Mouse (Mus musculus): ENCODE results near the gene Gm17521. TPM values are rescaled to one million over a fixed set of nuclear protein-coding genes. Genes with fewer than 3 reads are reported as not detected.
"Not testable (repeated sequence)": the region's sequence is repeated elsewhere in the genome, so short reads cannot be mapped to it uniquely, and the experiment has no call there.

The Gm17521 gene
- total RNA-seq (2015) (not detected in 2 replicates), total RNA-seq (2017) (not detected in 2 replicates)

DNA sequence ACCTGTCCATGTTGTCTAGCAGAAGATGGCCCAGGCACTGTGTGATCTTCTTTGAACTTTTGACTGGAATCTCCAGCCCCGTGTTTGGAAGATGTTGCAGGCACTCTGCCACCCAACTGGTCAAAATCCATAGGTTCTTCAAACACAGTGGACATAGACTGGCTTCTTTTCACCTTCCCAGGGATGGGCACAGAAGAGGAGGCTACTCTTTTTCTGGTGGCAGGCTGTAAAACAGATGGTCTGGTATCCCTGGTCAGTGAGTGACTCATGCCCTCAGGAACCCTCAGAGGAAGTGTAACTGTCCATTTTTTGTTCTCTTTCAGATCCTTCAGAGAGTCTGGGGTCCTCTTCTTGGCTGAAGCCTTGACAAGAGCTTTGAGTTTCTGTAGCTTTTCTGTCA, at the start of gene Gm17521:
Gene Gm17521 (minus strand): TSS at position 101 of the 400 bp plus-strand sequence.
- ATAC-seq (replicated peaks; ENCODE audit: poor library complexity), result not testable (repeated sequence)

DNA sequence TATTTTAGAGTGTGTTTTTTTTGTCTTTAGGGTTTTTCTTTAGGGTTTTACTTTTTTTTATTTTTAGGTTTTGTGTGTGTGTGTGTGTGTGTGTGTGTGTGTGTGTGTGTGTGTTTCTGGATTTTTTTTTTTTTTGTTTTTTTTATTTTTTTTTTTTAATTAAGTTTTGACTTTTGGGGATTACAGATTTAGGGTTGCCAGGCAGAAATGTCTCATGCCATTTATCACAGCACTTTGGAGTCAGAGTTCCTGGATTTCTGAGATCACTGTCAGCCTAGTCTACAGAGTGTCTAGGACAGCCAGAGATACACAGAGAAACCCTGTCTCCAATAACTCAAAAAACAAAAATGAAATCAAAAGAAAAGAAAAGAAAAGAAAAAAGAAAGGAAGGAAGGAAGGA, 14.5 kb upstream of the Gm17521 start:
- no peak for ATAC-seq (replicated peaks; ENCODE audit: poor library complexity)

DNA sequence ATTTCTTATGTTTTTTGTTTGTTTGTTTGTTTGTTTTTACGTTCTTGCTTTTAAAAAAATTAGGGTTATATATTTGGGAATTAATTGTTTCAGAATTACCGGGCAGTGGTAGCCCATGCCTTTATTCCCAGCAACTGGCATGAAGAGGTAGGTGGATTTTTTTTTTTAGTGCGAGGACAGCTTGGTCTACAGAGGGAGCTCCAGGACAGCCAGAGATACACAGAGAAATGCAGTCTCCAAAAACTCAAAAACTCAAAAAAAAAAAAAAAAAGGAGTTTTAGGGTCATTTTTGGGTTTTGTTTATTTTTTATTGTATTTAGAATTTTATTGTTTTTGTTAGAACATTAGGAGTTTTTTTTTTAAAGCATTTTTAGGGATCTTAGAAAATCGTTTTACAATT, 14.0 kb upstream of the Gm17521 start:
- no peak for ATAC-seq (replicated peaks; ENCODE audit: poor library complexity)

Other genes with a start within 250 kb of the Gm17521 start
- gene Cldn34c1, start 73.8 kb upstream of the Gm17521 start, total RNA-seq (2015), result 4.4 and 10.9 TPM in 2 replicates
- 3.0 and 4.8 TPM in 2 replicates for gene Cldn34c1, start 73.8 kb upstream of the Gm17521 start, total RNA-seq (2017)
- gene Srsx, start 192.8 kb upstream of the Gm17521 start, total RNA-seq (2015), result not detected in 2 replicates
- gene Srsx, start 192.8 kb upstream of the Gm17521 start, total RNA-seq (2017), result not detected in 2 replicates
- gene Gm17577, start 217.2 kb upstream of the Gm17521 start, total RNA-seq (2015), result not detected in 2 replicates
- not detected in 2 replicates for gene Gm17577, start 217.2 kb upstream of the Gm17521 start, total RNA-seq (2017)